Mouse (Mus musculus) mesoderm, embryonic 11.5 days (tissue): ENCODE measurements at regions not wholly inside any gene's neighbourhood (a gene's known extent, or its start where the extent isn't known, plus 50 kb on each side); places are given as distances from the start of the nearest gene placed in this dataset.

ENCODE experiments used
- DNase-seq: peaks from one replicate; pipeline ENCODE4 v3.0.0-alpha.2; 2012; ENCODE audit warnings: low read depth, low spot score

DNA sequence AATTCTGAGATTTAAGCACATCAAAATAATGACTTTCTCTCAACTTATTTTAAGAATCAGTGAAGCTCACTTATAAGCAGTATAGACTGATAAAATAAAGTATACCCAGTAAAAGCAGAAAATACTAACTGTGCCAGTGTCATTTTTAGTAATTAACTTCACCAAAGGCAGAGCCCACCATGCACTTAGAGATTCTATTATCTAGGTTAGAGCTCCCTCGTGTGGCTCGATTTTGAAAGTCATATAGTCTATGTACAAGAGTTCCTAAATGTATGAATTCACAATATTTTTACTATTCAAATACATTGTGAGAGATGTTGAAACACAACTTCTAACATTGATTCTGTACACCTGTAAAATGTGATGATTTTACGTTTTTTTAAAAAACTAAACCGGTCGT, 589.3 kb downstream of the Kcnj3 start:
- peak; percentile 67 for DNase-seq

DNA sequence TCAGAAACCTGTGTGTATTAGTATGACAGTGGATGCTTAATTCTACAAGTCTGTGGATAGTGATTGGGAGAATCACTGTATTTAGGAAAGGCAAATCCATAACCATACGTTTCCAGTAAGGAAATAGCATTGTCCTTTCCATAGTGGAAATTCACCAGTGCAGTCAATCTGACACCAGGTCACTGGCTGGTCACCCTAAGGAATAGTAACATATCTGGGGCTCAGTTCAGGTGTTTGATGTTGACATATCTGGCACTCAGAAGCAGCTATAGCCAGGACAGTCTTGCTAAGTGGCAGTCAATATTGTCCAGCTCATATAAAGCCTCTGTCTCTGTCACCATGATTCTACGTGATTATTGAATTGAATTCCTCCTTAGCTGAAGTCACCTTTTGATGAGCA, 593.2 kb downstream of the Kcnj3 start:
- no peak for DNase-seq
